ENCODE assay signal across 14 mouse cellular contexts in the genomic region with DNA sequence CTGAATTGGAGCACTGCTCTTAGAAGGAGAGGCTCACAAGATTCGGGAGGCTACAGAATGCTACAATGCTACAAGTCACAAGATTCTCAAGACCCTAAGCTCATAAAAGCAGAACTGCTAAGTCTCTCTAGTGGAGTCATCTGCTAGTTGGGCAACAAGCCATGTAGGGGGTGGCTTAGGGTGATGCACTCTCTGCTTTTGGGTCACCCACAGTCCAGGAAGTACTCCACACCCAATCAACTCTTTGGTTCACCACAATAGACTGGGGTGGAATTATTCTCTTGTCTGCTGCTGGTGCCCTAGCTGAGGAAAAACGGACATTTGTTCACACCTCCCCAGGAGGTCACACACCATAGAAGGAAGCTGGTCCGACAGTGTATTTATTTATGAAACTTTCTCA. TPM values are rescaled to one million over a fixed set of nuclear protein-coding genes. Genes with fewer than 3 reads are reported as not detected.
DNase-seq lines count a peak whose midpoint lies in the region; ATAC-seq lines count a peak whose summit lies in the region.
"Had no signal": no experiment of that assay in that cellular context is flagged by ENCODE, and none has a peak within 500 bp of the region (broad histone marks: within the 10 kb centered on the region; RNA-seq: fewer than 3 reads in every experiment).

No protein-coding gene starts in this region.

- 38% methylated on average over 3 of the region's 3 CpGs for WGBS in liver, embryonic 13.5 days (ENCODE audit: insufficient replicate concordance)
- WGBS in liver, embryonic 12.5 days (ENCODE audit: insufficient replicate concordance), result 31% methylated on average over 3 of the region's 3 CpGs
- 63% methylated on average over 3 of the region's 3 CpGs for WGBS in midbrain, embryonic 11.5 days

- ATAC-seq in liver, embryonic 13.5 days (ENCODE audit: low read depth), result peak; percentile 47; the same call in 1 of the 2 replicates
- no peak for ATAC-seq in liver, embryonic 12.5 days
- ATAC-seq in activated CD4-positive, CD25-positive, alpha-beta regulatory T cell, adult 4 months, result peak; percentile 23
- no peak for ATAC-seq in midbrain, embryonic 11.5 days (ENCODE audit: low FRiP score)

- H3K36me3 ChIP-seq in liver, embryonic 13.5 days, result no peaks in the 10 kb centered on the region
- H3K36me3 ChIP-seq in liver, embryonic 12.5 days, result no peaks in the 10 kb centered on the region
- H3K36me3 ChIP-seq in splenic B cell, adult 2 months (ENCODE audit: control insufficient read depth, insufficient read depth, low read length, poor library complexity, severe bottlenecking), result no peaks in the 10 kb centered on the region
- H3K36me3 ChIP-seq in midbrain, embryonic 11.5 days (ENCODE audit: control insufficient read depth, insufficient read depth, low read length), result no peaks in the 10 kb centered on the region
- H3K36me3 ChIP-seq: forebrain, embryonic 10.5 days; limb, embryonic 15.5 days had no signal

- DNase-seq in liver, embryonic 13.5 days, result no peak
- peak; percentile 6 for DNase-seq in lung, postnatal 14 days
- peak; percentile 29 for DNase-seq in splenic B cell, adult 2 months (ENCODE audit: low read depth, low spot score)
- no peak for DNase-seq in thymus, postnatal 36 days
- no peak for DNase-seq in midbrain, embryonic 11.5 days (ENCODE audit: low spot score, missing footprints)
- DNase-seq: adrenal gland, postnatal 25 days; cerebellum, adult 11-12 months; gastrocnemius, postnatal 36 days; kidney, adult 11 months had no signal

- peaks cover 10% of the 10 kb centered on the region for H3K27me3 ChIP-seq in liver, embryonic 13.5 days
- H3K27me3 ChIP-seq in liver, embryonic 12.5 days (replicated peaks), result peaks cover 8% of the 10 kb centered on the region; the same call in 1 of the 2 replicates
- peaks cover 3% of the 10 kb centered on the region; the same call in 1 of the 2 replicates for H3K27me3 ChIP-seq in splenic B cell, adult 2 months (ENCODE audit: control insufficient read depth, insufficient read depth, low read length, poor library complexity, severe bottlenecking)
- no peaks in the 10 kb centered on the region for H3K27me3 ChIP-seq in midbrain, embryonic 11.5 days (ENCODE audit: control insufficient read depth, insufficient read depth, low read length)
- H3K27me3 ChIP-seq: limb, embryonic 15.5 days had no signal

- H3K27ac ChIP-seq in liver, embryonic 13.5 days, result no peak overlapping the region
- H3K27ac ChIP-seq in liver, embryonic 12.5 days, result no peak overlapping the region
- H3K27ac ChIP-seq in midbrain, embryonic 11.5 days (ENCODE audit: low read depth, low read length), result no peak overlapping the region
- H3K27ac ChIP-seq: forebrain, embryonic 10.5 days; limb, embryonic 15.5 days had no signal

- H3K4me2 ChIP-seq in liver, embryonic 13.5 days, result no peak overlapping the region
- H3K4me2 ChIP-seq in liver, embryonic 12.5 days, result no peak overlapping the region
- H3K4me2 ChIP-seq in midbrain, embryonic 11.5 days, result no peak overlapping the region
- H3K4me2 ChIP-seq: limb, embryonic 15.5 days had no signal

- peaks cover 9% of the 10 kb centered on the region for H3K4me1 ChIP-seq in liver, embryonic 13.5 days (replicated peaks)
- peaks cover 5% of the 10 kb centered on the region; the same call in 1 of the 2 replicates for H3K4me1 ChIP-seq in liver, embryonic 12.5 days
- no peaks in the 10 kb centered on the region; the same call in 1 of the 2 replicates for H3K4me1 ChIP-seq in midbrain, embryonic 11.5 days (ENCODE audit: control insufficient read depth, insufficient read depth, low read length)

- no peaks in the 10 kb centered on the region for H3K9me3 ChIP-seq in liver, embryonic 13.5 days (replicated peaks)
- no peaks in the 10 kb centered on the region for H3K9me3 ChIP-seq in liver, embryonic 12.5 days (replicated peaks)
- no peaks in the 10 kb centered on the region for H3K9me3 ChIP-seq in midbrain, embryonic 11.5 days (ENCODE audit: control insufficient read depth, low read length)
- H3K9me3 ChIP-seq: forebrain, embryonic 10.5 days; G1E; limb, embryonic 15.5 days had no signal

- no peak overlapping the region for H3K4me3 ChIP-seq in liver, embryonic 13.5 days (replicated peaks)
- H3K4me3 ChIP-seq in liver, embryonic 12.5 days, result no peak overlapping the region
- H3K4me3 ChIP-seq in midbrain, embryonic 11.5 days (ENCODE audit: low read depth, low read length), result no peak overlapping the region
- H3K4me3 ChIP-seq: forebrain, embryonic 10.5 days; limb, embryonic 15.5 days had no signal

- no peak overlapping the region for H3K9ac ChIP-seq in liver, embryonic 13.5 days
- no peak overlapping the region for H3K9ac ChIP-seq in liver, embryonic 12.5 days
- no peak overlapping the region for H3K9ac ChIP-seq in midbrain, embryonic 11.5 days (ENCODE audit: low read length)
- H3K9ac ChIP-seq: limb, embryonic 15.5 days had no signal

RNA-seq across cellular contexts. Expression of a gene that starts 5.3 kb away (rescaled TPM):
- 15.5 and 20.4 TPM in 2 replicates for polyA plus RNA-seq in liver, embryonic 13.5 days (2015; fragmentation: Nextera tagmentation; extraction: Ambion mirVana)
- 19.6 and 19.7 TPM in 2 replicates for polyA plus RNA-seq in liver, embryonic 12.5 days (2016; fragmentation: Nextera tagmentation; extraction: Ambion mirVana)
- 10 to 100 TPM; 86.2 to 94.2 TPM for polyA plus RNA-seq in activated CD4-positive, CD25-positive, alpha-beta regulatory T cell, adult 4 months (2017; shearing (Covaris generic))
- polyA plus RNA-seq in midbrain, embryonic 11.5 days (2014; fragmentation: Nextera tagmentation; extraction: Ambion mirVana), result 64.4 and 68.2 TPM in 2 replicates

RNA-seq across cellular contexts. Expression of a gene that starts 16.6 kb away (rescaled TPM):
- 15.1 and 17.3 TPM in 2 replicates for polyA plus RNA-seq in liver, embryonic 13.5 days (2015; fragmentation: Nextera tagmentation; extraction: Ambion mirVana)
- polyA plus RNA-seq in liver, embryonic 12.5 days (2016; fragmentation: Nextera tagmentation; extraction: Ambion mirVana), result 20.9 and 22.7 TPM in 2 replicates
- 1 to 10 TPM; 4.5 to 8.5 TPM for polyA plus RNA-seq in activated CD4-positive, CD25-positive, alpha-beta regulatory T cell, adult 4 months (2017; shearing (Covaris generic))
- polyA plus RNA-seq in midbrain, embryonic 11.5 days (2014; fragmentation: Nextera tagmentation; extraction: Ambion mirVana), result 12.7 and 13.9 TPM in 2 replicates

Comparison
In these comparisons a context has a peak if more than half of its experiments do, and no peak if none do; other contexts are left out.
1. ATAC-seq: peak in liver, embryonic 13.5 days (single experiment) and activated CD4-positive, CD25-positive, alpha-beta regulatory T cell, adult 4 months (single experiment); none in liver, embryonic 12.5 days (single experiment) and midbrain, embryonic 11.5 days (single experiment).
2. DNase-seq: peak in lung, postnatal 14 days (single experiment) and splenic B cell, adult 2 months (single experiment); none in liver, embryonic 13.5 days (single experiment), thymus, postnatal 36 days (0 of 2) and midbrain, embryonic 11.5 days (single experiment).